Comparison of ENCODE assay signal across 8 mouse cellular contexts in genomic region chr4:116819968-116820901, GRCm38 (mm10). TPM values are rescaled to one million over a fixed set of nuclear protein-coding genes. Genes with fewer than 3 reads are reported as not detected.
A peak's percentile ranks its signal among the peaks of the same experiment; 100 is the strongest.
DNase-seq lines count a peak whose midpoint lies in the region; ATAC-seq lines count a peak whose summit lies in the region.

No protein-coding gene starts in this region.

- H3K27me3 ChIP-seq in heart, embryonic 12.5 days (replicated peaks): peaks cover 21% of the 10 kb centered on the region
- H3K27me3 ChIP-seq in hindbrain, embryonic 10.5 days (ENCODE audit: insufficient read depth, poor library complexity, severe bottlenecking): peaks cover 38% of the 10 kb centered on the region
- H3K27me3 ChIP-seq in midbrain, embryonic 12.5 days: peaks cover 36% of the 10 kb centered on the region

- H3K36me3 ChIP-seq in heart, embryonic 12.5 days: peaks cover 25% of the 10 kb centered on the region
- H3K36me3 ChIP-seq in hindbrain, embryonic 10.5 days: peaks cover 37% of the 10 kb centered on the region
- peaks cover 27% of the 10 kb centered on the region; the same call in 1 of the 2 replicates for H3K36me3 ChIP-seq in midbrain, embryonic 12.5 days

- H3K4me2 ChIP-seq in heart, embryonic 12.5 days: peak overlapping the region; percentile 95
- H3K4me2 ChIP-seq in midbrain, embryonic 12.5 days (replicated peaks): peak overlapping the region; percentile 87

- peak overlapping the region; percentile 56 for H3K4me3 ChIP-seq in heart, embryonic 12.5 days
- peak overlapping the region; percentile 58 for H3K4me3 ChIP-seq in hindbrain, embryonic 10.5 days
- peak overlapping the region; percentile 48 for H3K4me3 ChIP-seq in midbrain, embryonic 12.5 days

- 23% methylated on average over 32 of the region's 32 CpGs for whole genome bisulfite sequencing in heart, embryonic 12.5 days
- 21% methylated on average over 32 of the region's 32 CpGs for WGBS in hindbrain, embryonic 10.5 days
- WGBS in midbrain, embryonic 12.5 days: 21% methylated on average over 32 of the region's 32 CpGs

- peaks cover 15% of the 10 kb centered on the region for H3K4me1 ChIP-seq in heart, embryonic 12.5 days (replicated peaks)
- peaks cover 28% of the 10 kb centered on the region for H3K4me1 ChIP-seq in hindbrain, embryonic 10.5 days (replicated peaks)
- peaks cover 23% of the 10 kb centered on the region for H3K4me1 ChIP-seq in midbrain, embryonic 12.5 days

- H3K9ac ChIP-seq in heart, embryonic 12.5 days: peak overlapping the region; percentile 68
- H3K9ac ChIP-seq in midbrain, embryonic 12.5 days (replicated peaks): peak overlapping the region; percentile 58

- ATAC-seq in heart, embryonic 12.5 days (ENCODE audit: insufficient number of reproducible peaks, low FRiP score): no peak
- no peak for ATAC-seq in midbrain, embryonic 12.5 days (ENCODE audit: low FRiP score, low read depth)

- DNase-seq in heart, postnatal 4 days: no peak
- peak; percentile 45 for DNase-seq in R1 (ENCODE audit: low read depth, low spot score)
- DNase-seq in hindbrain, embryonic 10.5 days (ENCODE audit: low spot score): no peak
- DNase-seq in spleen, postnatal 10 days (ENCODE audit: low spot score in 2 of 2): no peak
- no peak for DNase-seq in left cerebral cortex, adult 11 months (ENCODE audit: low spot score)
- DNase-seq in spleen, postnatal 36 days (ENCODE audit: low spot score in 2 of 2): no peak

- H3K27ac ChIP-seq in heart, embryonic 12.5 days (ENCODE audit: poor library complexity, severe bottlenecking): no peak overlapping the region
- H3K27ac ChIP-seq in hindbrain, embryonic 10.5 days: peak overlapping the region; percentile 76
- no peak overlapping the region for H3K27ac ChIP-seq in midbrain, embryonic 12.5 days (replicated peaks)

- H3K9me3 ChIP-seq in heart, embryonic 12.5 days (replicated peaks): no peaks in the 10 kb centered on the region
- H3K9me3 ChIP-seq in hindbrain, embryonic 10.5 days: no peaks in the 10 kb centered on the region
- H3K9me3 ChIP-seq in midbrain, embryonic 12.5 days: no peaks in the 10 kb centered on the region

RNA-seq across cellular contexts. Expression of gene Hpdl, which starts 1.3 kb away (rescaled TPM):
- polyA plus RNA-seq in heart, embryonic 12.5 days (2016; fragmentation: Nextera tagmentation; extraction: Ambion mirVana): 0.66 and 0.74 TPM in 2 replicates
- 1 to 10 TPM; 1.3 to 2.2 TPM for total RNA-seq in heart, postnatal 4 days (2021)
- polyA plus RNA-seq in hindbrain, embryonic 10.5 days (2016; fragmentation: Nextera tagmentation; extraction: Ambion mirVana): 1.1 and 1.3 TPM in 2 replicates
- 0.45 and 0.79 TPM in 2 replicates for polyA plus RNA-seq in midbrain, embryonic 12.5 days (2016; fragmentation: Nextera tagmentation; extraction: Ambion mirVana)

RNA-seq across cellular contexts. Expression of gene Mutyh, which starts 12.7 kb away (rescaled TPM):
- 10.7 and 11.6 TPM in 2 replicates for polyA plus RNA-seq in heart, embryonic 12.5 days (2016; fragmentation: Nextera tagmentation; extraction: Ambion mirVana)
- total RNA-seq in heart, postnatal 4 days (2021): 1 to 10 TPM; 4.0 to 4.2 TPM
- polyA plus RNA-seq in hindbrain, embryonic 10.5 days (2016; fragmentation: Nextera tagmentation; extraction: Ambion mirVana): 23.1 and 28.2 TPM in 2 replicates
- polyA plus RNA-seq in midbrain, embryonic 12.5 days (2016; fragmentation: Nextera tagmentation; extraction: Ambion mirVana): 14.9 and 17.3 TPM in 2 replicates

RNA-seq across cellular contexts. Expression of gene Toe1, which starts 12.8 kb away (rescaled TPM):
- polyA plus RNA-seq in heart, embryonic 12.5 days (2016; fragmentation: Nextera tagmentation; extraction: Ambion mirVana): 19.1 and 22.8 TPM in 2 replicates
- total RNA-seq in heart, postnatal 4 days (2021): 10 to 100 TPM; 13.3 to 15.4 TPM
- polyA plus RNA-seq in hindbrain, embryonic 10.5 days (2016; fragmentation: Nextera tagmentation; extraction: Ambion mirVana): 39.7 and 39.8 TPM in 2 replicates
- 29.5 and 33.5 TPM in 2 replicates for polyA plus RNA-seq in midbrain, embryonic 12.5 days (2016; fragmentation: Nextera tagmentation; extraction: Ambion mirVana)

RNA-seq across cellular contexts. Expression of gene Zswim5, which starts 56.9 kb away (rescaled TPM):
- 0.50 and 0.79 TPM in 2 replicates for polyA plus RNA-seq in heart, embryonic 12.5 days (2016; fragmentation: Nextera tagmentation; extraction: Ambion mirVana)
- total RNA-seq in heart, postnatal 4 days (2021): 1 to 10 TPM; 2.1 to 2.4 TPM
- 6.1 and 7.6 TPM in 2 replicates for polyA plus RNA-seq in hindbrain, embryonic 10.5 days (2016; fragmentation: Nextera tagmentation; extraction: Ambion mirVana)
- polyA plus RNA-seq in midbrain, embryonic 12.5 days (2016; fragmentation: Nextera tagmentation; extraction: Ambion mirVana): 9.6 and 10.6 TPM in 2 replicates
